Mouse (Mus musculus) embryonic facial prominence, embryonic 14.5 days (tissue): ENCODE measurements around the gene Padi3. TPM values are rescaled to one million over a fixed set of nuclear protein-coding genes. Genes with fewer than 3 reads are reported as not detected.

Experiments
- ATAC-seq: fragments of 200-750 bp; cut with Nextera tagmentation; 2 replicates; pipeline ENCODE4 v1.8.0; 2017; ENCODE audit warnings: low read depth, moderate number of reproducible peaks, moderate TSS enrichment
- DNase-seq: peaks from one replicate; pipeline ENCODE4 v3.0.0-alpha.2; 2015; ENCODE audit warnings: low spot score
- H3K27ac ChIP-seq: fragments of 300-500 bp; sonication (generic); replicated peaks from 2 replicates; pipeline ENCODE4 v1.5.1; 2014; ENCODE audit warnings: low read depth, mild to moderate bottlenecking, low read length, moderate library complexity
- H3K27me3 ChIP-seq: fragments of 300-500 bp; sonication (generic); replicated peaks from 2 replicates; pipeline ENCODE4 v1.6.1; 2014; ENCODE audit warnings: low read length; ENCODE audit not compliant: control insufficient read depth, insufficient read depth
- H3K36me3 ChIP-seq: fragments of 300-500 bp; sonication (generic); 2 replicates; pipeline ENCODE4 v1.6.1; 2014; ENCODE audit warnings: low read length, mixed read lengths; ENCODE audit not compliant: control insufficient read depth, insufficient read depth
- H3K4me1 ChIP-seq: fragments of 300-500 bp; sonication (generic); 2 replicates; pipeline ENCODE4 v1.6.1; 2014; ENCODE audit warnings: antibody characterized with exemption, low read length; ENCODE audit not compliant: control insufficient read depth, insufficient read depth
- H3K4me2 ChIP-seq: fragments of 300-500 bp; sonication (generic); 2 replicates; pipeline ENCODE4 v1.6.1; 2014; ENCODE audit warnings: low read depth, mild to moderate bottlenecking, low read length, moderate library complexity, mixed read lengths
- H3K4me3 ChIP-seq: fragments of 300-500 bp; sonication (generic); 2 replicates; pipeline ENCODE4 v1.5.1; 2014; ENCODE audit warnings: low read depth, mild to moderate bottlenecking, low read length
- H3K9ac ChIP-seq: fragments of 300-500 bp; sonication (generic); 2 replicates; pipeline ENCODE4 v1.6.1; 2014; ENCODE audit warnings: low read depth, mild to moderate bottlenecking, low read length, moderate library complexity, mixed read lengths
- H3K9me3 ChIP-seq: fragments of 300-500 bp; sonication (generic); 2 replicates; pipeline ENCODE4 v1.6.1; 2016; ENCODE audit warnings: low read length; ENCODE audit not compliant: control insufficient read depth
- WGBS: fragments of 180-500 bp; shearing (Covaris S2); extraction: QIAGEN DNeasy Blood & Tissue Kit; methylation state at CpG from one replicate; pipeline ENCODE4 v1.1.7; 2014; 5-methylcytosine and 5-hydroxymethylcytosine counted together
- polyA plus RNA-seq: library from polyadenylated mRNA; unstranded; fragments of >200 nt; fragmentation: Nextera tagmentation; extraction: Ambion mirVana; gene quantifications from 2 replicates; pipeline ENCODE4 v1.2.1, GENCODE M21; 2014

Padi3 gene
- polyA plus RNA-seq, 1 experiment from 2014 or later, result 0.47 TPM

DNA sequence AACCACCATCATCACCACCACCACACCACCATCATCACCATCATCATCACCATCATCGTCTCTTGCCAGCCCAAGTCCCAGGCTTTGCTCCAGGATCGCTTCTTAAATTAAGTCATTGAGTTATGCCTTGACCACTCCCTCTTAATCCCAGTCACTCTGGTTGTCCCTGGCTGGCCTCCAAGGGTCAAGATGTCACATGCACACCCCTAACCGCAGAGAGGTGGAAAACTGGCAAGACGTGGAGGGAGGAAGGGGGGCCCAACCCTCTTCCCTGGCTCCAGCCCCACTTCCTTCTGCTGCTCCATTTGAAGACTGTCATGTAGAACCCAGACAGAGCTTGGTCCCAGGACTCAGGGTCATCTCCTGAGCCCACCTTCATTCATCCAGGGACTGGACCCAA lies 34.5 kb upstream of the Padi3 start:
- Histone ChIP-seq H3K36me3 (no peaks in the 10 kb centered on the region), H3K9ac (no peak overlapping the region), H3K4me1 (no peaks in the 10 kb centered on the region), H3K4me2 (no peak overlapping the region), H3K27me3 (no peaks in the 10 kb centered on the region; the same call in 1 of the 2 replicates), H3K4me3 (no peak overlapping the region), H3K27ac (no peak overlapping the region), H3K9me3 (no peaks in the 10 kb centered on the region)
- DNase-seq (no peak), ATAC-seq (no peak)
- 57% methylated on average over 4 of the region's 4 CpGs for WGBS

DNA sequence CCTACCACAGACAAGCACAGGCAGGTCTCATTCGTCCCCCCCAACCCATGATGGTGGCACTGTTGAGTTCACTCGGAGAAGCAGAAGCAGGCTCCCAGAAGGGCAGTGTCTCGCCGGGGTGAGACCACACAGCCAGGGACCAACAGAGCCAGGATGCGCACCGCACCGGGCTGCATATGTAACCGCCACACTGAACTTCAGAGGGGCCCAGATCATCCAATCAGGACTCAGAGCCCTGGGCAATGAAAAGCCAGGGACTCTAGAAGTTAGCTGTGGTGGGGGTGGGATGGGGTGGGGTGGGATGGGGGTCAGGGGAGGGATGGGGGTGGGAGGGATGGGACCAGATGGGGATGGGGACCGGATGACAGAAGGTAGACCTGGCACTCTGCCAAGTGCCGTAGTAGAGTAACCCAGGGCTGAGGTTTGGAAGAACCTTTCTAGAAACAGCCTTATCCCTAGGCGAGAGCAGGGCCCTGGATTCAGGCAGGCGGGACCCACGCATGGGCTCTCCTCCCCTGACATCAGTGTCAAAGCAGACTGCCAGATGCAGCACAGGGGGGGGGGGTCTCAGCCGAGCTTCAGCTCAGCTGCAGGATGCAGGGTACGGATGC lies 33.3 kb upstream of the Padi3 start:
- no peaks in the 10 kb centered on the region; the same call in 1 of the 2 replicates for H3K27me3 ChIP-seq
- H3K4me1 ChIP-seq, result no peaks in the 10 kb centered on the region
- H3K9ac ChIP-seq, result no peak overlapping the region
- DNase-seq (no peak), ATAC-seq (no peak)
- no peaks in the 10 kb centered on the region for H3K36me3 ChIP-seq
- WGBS, result 55% methylated on average over 13 of the region's 15 CpGs
- no peak overlapping the region for H3K4me2 ChIP-seq
- no peaks in the 10 kb centered on the region for H3K9me3 ChIP-seq
- H3K27ac ChIP-seq, result no peak overlapping the region
- no peak overlapping the region for H3K4me3 ChIP-seq

DNA sequence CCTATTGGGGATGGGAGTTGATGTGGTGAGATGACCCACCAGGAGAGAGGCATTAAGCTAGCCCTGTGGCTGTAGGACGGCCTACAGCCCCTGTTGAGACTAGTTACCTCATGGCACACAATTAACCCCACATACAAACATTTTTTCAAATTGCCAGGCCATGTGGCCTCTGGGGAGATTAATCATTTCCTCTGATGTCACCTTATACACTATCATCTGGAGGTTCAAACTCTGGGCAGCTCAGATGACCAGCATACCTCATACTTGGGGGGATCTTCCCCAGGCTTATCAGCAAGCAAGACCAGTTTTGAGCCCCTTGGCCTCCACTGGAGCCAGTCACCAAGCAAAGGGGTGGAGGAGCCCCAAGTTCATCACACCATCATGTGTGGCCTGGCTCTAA lies 32.5 kb upstream of the Padi3 start:
- 71% methylated on average over 1 of the region's 1 CpGs for WGBS
- Histone ChIP-seq H3K27me3 (no peaks in the 10 kb centered on the region; the same call in 1 of the 2 replicates), H3K4me2 (no peak overlapping the region), H3K36me3 (no peaks in the 10 kb centered on the region), H3K27ac (no peak overlapping the region), H3K9me3 (no peaks in the 10 kb centered on the region), H3K9ac (no peak overlapping the region), H3K4me1 (no peaks in the 10 kb centered on the region), H3K4me3 (no peak overlapping the region)
- DNase-seq, result no peak
- ATAC-seq, result no peak

DNA sequence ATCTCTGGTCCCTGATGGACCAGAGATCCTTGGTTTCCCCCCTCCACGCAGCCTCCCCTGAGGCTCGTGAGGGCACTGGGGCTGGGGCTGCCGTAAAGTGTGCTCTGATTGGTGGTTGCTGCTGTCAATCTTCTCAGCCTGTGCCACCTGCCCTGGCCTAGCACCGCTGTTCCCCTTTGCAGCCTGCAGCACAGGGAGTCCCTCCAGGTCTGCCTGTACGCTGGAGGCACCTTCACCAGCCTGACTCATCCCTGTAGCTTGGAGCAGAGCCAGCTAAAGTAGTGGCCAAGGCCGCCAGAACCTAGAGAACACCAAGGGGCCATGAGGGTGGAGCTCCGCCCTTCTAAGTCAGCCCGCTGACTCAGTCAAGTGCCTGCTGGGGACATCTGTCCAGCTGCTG lies 27.4 kb upstream of the Padi3 start:
- H3K4me3 ChIP-seq, result no peak overlapping the region
- no peaks in the 10 kb centered on the region for H3K36me3 ChIP-seq
- H3K4me2 ChIP-seq, result no peak overlapping the region
- H3K27ac ChIP-seq, result no peak overlapping the region
- peaks cover 4% of the 10 kb centered on the region for H3K4me1 ChIP-seq
- no peak overlapping the region for H3K9ac ChIP-seq
- H3K27me3 ChIP-seq, result no peaks in the 10 kb centered on the region; the same call in 1 of the 2 replicates
- ATAC-seq (no peak), DNase-seq (peak; percentile 51)
- no peaks in the 10 kb centered on the region for H3K9me3 ChIP-seq
- WGBS, result 20% methylated on average over 8 of the region's 8 CpGs

DNA sequence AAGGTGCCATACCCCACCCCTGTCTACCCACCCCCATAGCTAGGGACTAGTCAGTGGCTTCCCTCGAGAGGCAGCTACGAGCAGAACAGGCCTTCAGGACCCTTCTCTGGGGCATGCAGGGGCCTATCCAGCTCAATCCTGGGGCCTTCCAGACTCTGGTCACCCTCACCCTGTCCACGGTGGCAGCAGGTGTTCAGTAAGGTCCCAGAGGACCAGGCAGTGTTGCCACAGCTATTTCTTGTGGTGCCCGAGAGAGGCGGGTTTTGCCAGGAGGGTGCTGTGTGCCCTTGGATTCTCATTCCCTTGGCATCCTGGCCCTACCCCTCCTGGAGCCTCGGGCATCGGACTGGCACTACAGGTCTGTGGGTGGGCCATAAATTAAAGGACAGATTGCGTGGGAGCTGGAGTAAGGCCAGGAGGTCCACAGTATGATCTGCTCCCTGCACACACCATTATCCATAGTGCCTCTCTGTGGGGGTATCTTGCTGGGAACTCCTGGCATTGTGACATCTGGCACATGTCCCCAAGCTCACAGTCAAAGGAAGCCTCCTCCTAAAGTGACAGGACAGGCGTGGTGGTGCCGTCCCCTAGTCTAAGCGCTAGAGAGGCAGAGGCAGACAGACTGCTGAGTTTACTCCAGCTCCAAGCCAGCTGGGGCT lies 25.9 kb upstream of the Padi3 start:
- DNase-seq (no peak), ATAC-seq (no peak)

DNA sequence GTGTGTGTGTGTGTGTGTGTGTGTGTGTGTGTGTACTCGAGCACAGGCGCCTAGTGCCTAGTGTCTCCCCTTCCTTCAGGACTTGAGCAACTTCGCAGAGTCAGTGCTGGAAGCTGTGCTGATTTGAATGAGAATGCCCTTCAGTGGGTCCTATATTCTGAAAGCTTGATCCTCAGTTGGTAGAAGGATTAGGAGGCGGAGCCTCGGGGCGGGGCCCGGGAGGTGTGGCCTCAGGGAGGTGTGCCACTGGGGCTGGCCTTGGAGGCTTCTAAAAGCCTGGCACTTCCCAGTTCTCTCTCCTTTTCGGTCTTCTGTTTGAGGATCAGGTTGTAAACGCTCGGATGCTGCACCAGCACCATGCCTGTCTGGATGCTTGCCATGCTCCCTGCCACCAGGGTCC lies 25.2 kb upstream of the Padi3 start:
- ATAC-seq (peak; percentile 88), DNase-seq (peak; percentile 73)
- H3K4me1 ChIP-seq, result peaks cover 4% of the 10 kb centered on the region
- no peak overlapping the region for H3K9ac ChIP-seq
- H3K4me2 ChIP-seq, result no peak overlapping the region
- H3K4me3 ChIP-seq, result no peak overlapping the region
- 4% methylated on average over 8 of the region's 10 CpGs for WGBS
- no peaks in the 10 kb centered on the region for H3K9me3 ChIP-seq
- no peak overlapping the region for H3K27ac ChIP-seq
- H3K36me3 ChIP-seq, result no peaks in the 10 kb centered on the region
- H3K27me3 ChIP-seq, result no peaks in the 10 kb centered on the region

More for the DNA sequence above, 25.9 kb upstream of the Padi3 start:
- Histone ChIP-seq H3K9me3 (no peaks in the 10 kb centered on the region), H3K4me1 (peaks cover 4% of the 10 kb centered on the region), H3K9ac (no peak overlapping the region), H3K27ac (no peak overlapping the region), H3K4me2 (no peak overlapping the region), H3K36me3 (no peaks in the 10 kb centered on the region), H3K4me3 (no peak overlapping the region), H3K27me3 (no peaks in the 10 kb centered on the region)
- 63% methylated on average over 11 of the region's 11 CpGs for WGBS

DNA sequence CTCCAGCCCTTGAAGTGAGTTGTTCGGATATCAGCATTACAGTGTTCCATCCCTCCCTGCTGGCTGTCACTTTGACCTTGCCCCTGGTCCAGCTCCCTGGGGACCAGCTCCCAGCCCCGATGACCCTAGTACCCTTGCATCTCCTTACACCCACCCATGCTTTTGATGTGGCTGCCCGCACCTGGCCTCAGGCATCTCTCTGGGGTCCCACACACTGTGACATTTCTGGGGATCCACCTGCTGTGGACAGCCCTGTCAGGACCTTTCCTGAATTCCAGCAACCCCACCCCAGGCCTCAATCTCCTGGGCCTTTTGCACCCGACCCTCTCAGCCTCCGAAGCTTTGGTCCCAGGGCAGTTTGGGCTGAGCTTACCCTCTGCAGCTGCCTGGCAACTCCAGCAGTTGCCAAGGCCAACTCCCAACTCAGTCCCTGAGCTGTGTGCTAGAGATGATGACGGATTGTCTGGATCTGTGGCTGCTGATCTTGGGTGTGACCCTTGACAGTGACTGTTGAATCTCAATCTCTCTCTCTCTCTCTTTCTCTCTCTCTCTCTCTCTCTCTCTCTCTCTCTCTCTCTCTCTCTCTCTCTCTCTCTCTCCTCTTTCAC lies 24.0 kb upstream of the Padi3 start:
- Histone ChIP-seq H3K27ac (no peak overlapping the region), H3K27me3 (no peaks in the 10 kb centered on the region), H3K9ac (no peak overlapping the region), H3K4me3 (no peak overlapping the region), H3K9me3 (no peaks in the 10 kb centered on the region), H3K4me2 (no peak overlapping the region), H3K4me1 (peaks cover 4% of the 10 kb centered on the region), H3K36me3 (no peaks in the 10 kb centered on the region)
- 66% methylated on average over 6 of the region's 6 CpGs for WGBS
- DNase-seq, result no peak
- ATAC-seq, result no peak

DNA sequence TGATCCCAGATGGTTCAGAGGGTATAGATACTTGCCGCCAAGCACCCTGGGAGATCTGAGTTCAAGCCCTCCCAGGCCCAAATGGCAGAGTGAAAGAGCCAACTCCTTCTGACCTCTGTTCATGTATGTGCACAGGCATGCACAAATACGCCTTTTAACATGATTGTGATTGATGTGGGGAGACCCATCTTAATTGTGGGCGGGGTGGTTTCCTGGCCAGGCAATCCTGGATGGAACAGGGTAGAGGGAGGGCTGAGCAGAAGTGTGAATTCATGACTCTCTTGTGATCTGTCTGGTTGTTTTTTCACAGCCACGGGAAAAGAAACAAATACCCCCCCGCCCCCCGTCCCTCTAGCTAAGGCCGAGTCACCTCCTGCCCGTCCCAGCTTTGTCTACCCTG lies 22.4 kb upstream of the Padi3 start:
- no peaks in the 10 kb centered on the region for H3K27me3 ChIP-seq
- no peak overlapping the region for H3K4me2 ChIP-seq
- WGBS, result 57% methylated on average over 8 of the region's 8 CpGs
- H3K4me1 ChIP-seq, result peaks cover 4% of the 10 kb centered on the region
- H3K36me3 ChIP-seq, result no peaks in the 10 kb centered on the region
- H3K9ac ChIP-seq, result no peak overlapping the region
- ATAC-seq (no peak), DNase-seq (no peak)
- no peak overlapping the region for H3K27ac ChIP-seq
- no peak overlapping the region for H3K4me3 ChIP-seq
- no peaks in the 10 kb centered on the region for H3K9me3 ChIP-seq
